Mouse (Mus musculus): ENCODE results near the gene Nog. TPM values are rescaled to one million over a fixed set of nuclear protein-coding genes. Genes with fewer than 3 reads are reported as not detected.

The Nog gene
- polyA plus RNA-seq, 1 experiment = 3.7 TPM

DNA sequence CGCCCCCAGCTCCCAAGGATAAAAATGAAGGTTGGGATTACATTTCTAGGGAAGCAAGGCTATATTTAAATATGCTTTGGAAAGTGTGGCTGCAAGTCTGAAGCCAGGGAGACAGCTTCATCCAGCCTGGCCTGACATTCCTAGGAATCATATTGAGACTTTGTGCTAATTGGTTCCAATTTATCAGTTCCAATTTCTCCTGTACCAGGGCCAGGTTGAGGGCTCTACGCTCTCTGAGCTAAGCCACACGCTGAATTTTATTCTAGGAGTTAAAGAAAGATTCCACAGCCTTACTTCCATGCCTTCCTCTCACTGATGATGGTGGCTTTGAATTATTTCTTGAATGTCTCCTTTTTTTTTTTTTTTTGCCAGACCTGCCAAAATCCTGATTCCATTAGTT lies 15.6 kb upstream of the Nog start:
- H3K4me2 ChIP-seq (ENCODE audit: low read depth) = no peak overlapping the region

DNA sequence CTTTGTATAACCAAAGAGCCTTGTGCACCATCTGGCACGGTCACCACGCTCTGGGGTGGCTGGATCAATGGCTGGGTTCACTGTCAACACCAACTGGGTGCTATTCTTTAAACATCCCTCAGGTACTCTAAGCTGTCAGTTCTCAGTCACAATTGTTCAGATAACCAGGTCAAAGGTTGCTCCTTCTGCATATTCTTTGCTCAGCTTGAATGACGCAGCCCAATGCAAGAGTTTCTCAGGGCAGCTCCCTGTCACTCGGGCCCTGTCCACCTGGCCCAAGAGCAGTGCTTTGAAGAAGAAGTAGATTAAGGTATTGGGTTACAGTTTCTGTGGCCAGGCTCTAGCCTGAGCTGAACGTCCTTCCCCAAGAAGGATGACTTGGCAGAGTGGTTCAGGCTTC lies 12.2 kb upstream of the Nog start:
- no peak for TF ChIP-seq POLR2A (IDR thresholded peaks at IDR 0.05; ENCODE audit: insufficient read length, low read depth)
- TF ChIP-seq MYOG (IDR thresholded peaks at IDR 0.05; ENCODE audit: control insufficient read depth in 1 of 3, insufficient read depth in 1 of 3, insufficient read length in 2 of 3, low read depth in 2 of 3) = no peak
- no peak for TF ChIP-seq TCF12 (IDR thresholded peaks at IDR 0.05; ENCODE audit: insufficient read depth, poor library complexity, severe bottlenecking)
- TF ChIP-seq MAX (IDR thresholded peaks at IDR 0.05; ENCODE audit: low read depth) = no peak
- no peak for TF ChIP-seq E2F4 (IDR thresholded peaks at IDR 0.05; ENCODE audit: insufficient read depth)
- TF ChIP-seq MYOD1 (IDR thresholded peaks at IDR 0.05; ENCODE audit: control insufficient read depth in 1 of 3, insufficient read length in 2 of 3, low read depth in 2 of 3) = no peak
- no peak for TF ChIP-seq POLR2AphosphoS2 (IDR thresholded peaks at IDR 0.05; ENCODE audit: insufficient read length, low read depth)
- no peak for TF ChIP-seq USF1 (IDR thresholded peaks at IDR 0.05; ENCODE audit: low read depth)
- no peak for TF ChIP-seq SRF (IDR thresholded peaks at IDR 0.05; ENCODE audit: control insufficient read depth, insufficient read length, low read depth)
- no peak overlapping the region for H3ac ChIP-seq (ENCODE audit: control insufficient read depth, insufficient read length)
- no peak overlapping the region for H3K4me3 ChIP-seq
- H3K27me3 ChIP-seq (ENCODE audit: control insufficient read depth, insufficient read depth, insufficient read length) = no peaks in the 10 kb centered on the region
- H3K36me3 ChIP-seq (ENCODE audit: control insufficient read depth, insufficient read depth) = no peaks in the 10 kb centered on the region
- H3K4me2 ChIP-seq (ENCODE audit: low read depth) = no peak overlapping the region
- no peaks in the 10 kb centered on the region for H3K79me2 ChIP-seq (ENCODE audit: control insufficient read depth, insufficient read depth)

More for the DNA sequence above, 15.6 kb upstream of the Nog start:
- no peaks in the 10 kb centered on the region for H3K36me3 ChIP-seq (ENCODE audit: control insufficient read depth, insufficient read depth)
- no peaks in the 10 kb centered on the region for H3K79me2 ChIP-seq (ENCODE audit: control insufficient read depth, insufficient read depth)
- H3K4me3 ChIP-seq = no peak overlapping the region
- H3K27me3 ChIP-seq (ENCODE audit: control insufficient read depth, insufficient read depth, insufficient read length) = no peaks in the 10 kb centered on the region
- H3ac ChIP-seq (ENCODE audit: control insufficient read depth, insufficient read length) = no peak overlapping the region
- TF ChIP-seq E2F4 (IDR thresholded peaks at IDR 0.05; ENCODE audit: insufficient read depth) = no peak
- no peak for TF ChIP-seq REST (IDR thresholded peaks at IDR 0.05; ENCODE audit: insufficient read depth, insufficient read length)
- TF ChIP-seq MYOD1 (IDR thresholded peaks at IDR 0.05; ENCODE audit: control insufficient read depth in 1 of 3, insufficient read length in 2 of 3, low read depth in 2 of 3) = no peak
- TF ChIP-seq MYOG (IDR thresholded peaks at IDR 0.05; ENCODE audit: control insufficient read depth in 1 of 3, insufficient read depth in 1 of 3, insufficient read length in 2 of 3, low read depth in 2 of 3) = no peak
- no peak for TF ChIP-seq SRF (IDR thresholded peaks at IDR 0.05; ENCODE audit: control insufficient read depth, insufficient read length, low read depth)
- TF ChIP-seq POLR2AphosphoS2 (IDR thresholded peaks at IDR 0.05; ENCODE audit: insufficient read length, low read depth) = no peak
- no peak for TF ChIP-seq USF1 (IDR thresholded peaks at IDR 0.05; ENCODE audit: low read depth)
- no peak for TF ChIP-seq CEBPB (IDR thresholded peaks at IDR 0.05; ENCODE audit: insufficient read depth, poor library complexity, severe bottlenecking)
- no peak for TF ChIP-seq TCF12 (IDR thresholded peaks at IDR 0.05; ENCODE audit: insufficient read depth, poor library complexity, severe bottlenecking)
- TF ChIP-seq POLR2A (IDR thresholded peaks at IDR 0.05; ENCODE audit: insufficient read length, low read depth) = no peak
- no peak for TF ChIP-seq MAX (IDR thresholded peaks at IDR 0.05; ENCODE audit: low read depth)
- no peak for TF ChIP-seq TCF3 (IDR thresholded peaks at IDR 0.05; ENCODE audit: insufficient read length, low read depth)

DNA sequence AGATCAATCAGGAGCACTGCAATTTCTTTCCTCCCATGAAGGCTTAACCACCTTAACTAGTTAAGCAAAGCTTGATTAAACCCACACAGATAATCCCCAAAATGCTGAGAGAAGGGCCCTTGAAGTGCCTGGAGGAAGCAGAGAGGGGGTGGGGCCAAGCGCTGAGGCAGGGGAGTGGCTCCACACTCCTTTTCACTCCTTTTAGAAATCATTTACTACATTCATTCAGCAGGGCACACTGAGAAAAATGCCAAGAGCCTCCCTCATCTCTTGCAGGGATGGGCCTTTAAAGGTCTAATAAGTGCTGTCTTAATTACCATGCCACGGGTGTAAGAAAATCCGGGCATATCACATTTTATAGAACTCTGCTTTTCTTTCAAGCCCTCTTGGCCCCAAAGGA lies 10.2 kb upstream of the Nog start:
- Histone ChIP-seq H3K4me2 (ENCODE audit: low read depth) (no peak overlapping the region), H3K27me3 (ENCODE audit: control insufficient read depth, insufficient read depth, insufficient read length) (peaks cover 4% of the 10 kb centered on the region), H3ac (ENCODE audit: control insufficient read depth, insufficient read length) (no peak overlapping the region), H3K4me3 (no peak overlapping the region), H3K36me3 (ENCODE audit: control insufficient read depth, insufficient read depth) (no peaks in the 10 kb centered on the region), H3K79me2 (ENCODE audit: control insufficient read depth, insufficient read depth) (no peaks in the 10 kb centered on the region)
- TF ChIP-seq POLR2A (IDR thresholded peaks at IDR 0.05; ENCODE audit: insufficient read length, low read depth) (no peak), MYOD1 (IDR thresholded peaks at IDR 0.05; ENCODE audit: control insufficient read depth in 1 of 3, insufficient read length in 2 of 3, low read depth in 2 of 3) (no peak), E2F4 (IDR thresholded peaks at IDR 0.05; ENCODE audit: insufficient read depth) (no peak), MYOG (IDR thresholded peaks at IDR 0.05; ENCODE audit: control insufficient read depth in 1 of 3, insufficient read depth in 1 of 3, insufficient read length in 2 of 3, low read depth in 2 of 3) (no peak), MAX (IDR thresholded peaks at IDR 0.05; ENCODE audit: low read depth) (no peak)

DNA sequence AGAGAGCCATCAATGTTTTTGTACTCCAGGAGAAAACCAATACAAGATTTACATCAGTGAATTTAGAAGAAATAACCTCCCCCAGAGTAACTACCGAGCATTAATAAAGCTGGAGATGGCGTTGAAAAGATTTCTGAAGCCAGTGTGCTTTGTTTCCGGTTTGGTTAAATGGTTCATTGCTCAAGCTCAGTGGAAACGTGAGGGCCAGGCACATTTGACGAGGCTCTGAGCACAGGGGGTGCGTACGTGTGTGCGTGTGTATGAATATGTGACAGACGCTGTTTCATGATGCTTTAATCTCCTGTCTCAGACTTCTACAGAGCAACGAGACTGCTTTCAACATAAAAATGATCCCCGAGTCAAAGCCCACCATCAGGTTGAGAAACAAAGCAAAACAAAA lies 8.1 kb upstream of the Nog start:
- no peak overlapping the region for H3K4me3 ChIP-seq
- peaks cover 4% of the 10 kb centered on the region for H3K27me3 ChIP-seq (ENCODE audit: control insufficient read depth, insufficient read depth, insufficient read length)

DNA sequence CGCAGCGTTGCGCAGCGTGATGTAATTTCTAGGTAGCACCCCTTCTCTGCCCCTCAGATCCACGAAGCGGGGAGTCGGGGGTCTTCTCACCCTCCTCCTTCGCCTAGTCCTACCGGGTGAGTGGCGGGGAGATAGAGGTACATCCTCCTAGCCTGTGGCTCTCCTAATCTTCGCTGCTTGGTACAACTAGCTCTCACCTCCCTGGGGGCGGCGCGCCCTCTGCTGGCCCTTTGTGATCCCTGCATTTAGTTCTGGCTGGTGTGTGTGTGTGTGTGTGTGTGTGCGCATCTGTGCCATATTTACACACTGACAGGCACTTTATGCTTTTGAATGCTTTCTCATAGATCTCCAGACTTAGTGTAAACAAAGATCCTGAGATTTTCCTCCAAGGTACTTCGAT lies 1.3 kb upstream of the Nog start:
- Histone ChIP-seq H3K36me3 (ENCODE audit: control insufficient read depth, insufficient read depth) (no peaks in the 10 kb centered on the region), H3ac (ENCODE audit: control insufficient read depth, insufficient read length) (no peak overlapping the region), H3K4me2 (ENCODE audit: low read depth) (peak overlapping the region; percentile 87), H3K4me3 (peak overlapping the region; percentile 23), H3K27me3 (ENCODE audit: control insufficient read depth, insufficient read depth, insufficient read length) (peaks cover 3% of the 10 kb centered on the region), H3K79me2 (ENCODE audit: control insufficient read depth, insufficient read depth) (no peaks in the 10 kb centered on the region)
- TF ChIP-seq REST (IDR thresholded peaks at IDR 0.05; ENCODE audit: insufficient read depth, insufficient read length) (no peak), MAX (IDR thresholded peaks at IDR 0.05; ENCODE audit: low read depth) (no peak), MYOG (IDR thresholded peaks at IDR 0.05; ENCODE audit: control insufficient read depth in 1 of 3, insufficient read depth in 1 of 3, insufficient read length in 2 of 3, low read depth in 2 of 3) (no peak), TCF12 (IDR thresholded peaks at IDR 0.05; ENCODE audit: insufficient read depth, poor library complexity, severe bottlenecking) (no peak), USF1 (IDR thresholded peaks at IDR 0.05; ENCODE audit: low read depth) (no peak), SRF (IDR thresholded peaks at IDR 0.05; ENCODE audit: control insufficient read depth, insufficient read length, low read depth) (no peak), MYOD1 (IDR thresholded peaks at IDR 0.05; ENCODE audit: control insufficient read depth in 1 of 3, insufficient read length in 2 of 3, low read depth in 2 of 3) (no peak), TCF3 (IDR thresholded peaks at IDR 0.05; ENCODE audit: insufficient read length, low read depth) (no peak), POLR2A (IDR thresholded peaks at IDR 0.05; ENCODE audit: insufficient read length, low read depth) (no peak), CEBPB (IDR thresholded peaks at IDR 0.05; ENCODE audit: insufficient read depth, poor library complexity, severe bottlenecking) (no peak), POLR2AphosphoS2 (IDR thresholded peaks at IDR 0.05; ENCODE audit: insufficient read length, low read depth) (no peak), E2F4 (IDR thresholded peaks at IDR 0.05; ENCODE audit: insufficient read depth) (no peak)

More for the DNA sequence above, 8.1 kb upstream of the Nog start:
- Histone ChIP-seq H3K4me2 (ENCODE audit: low read depth) (no peak overlapping the region), H3ac (ENCODE audit: control insufficient read depth, insufficient read length) (no peak overlapping the region), H3K36me3 (ENCODE audit: control insufficient read depth, insufficient read depth) (no peaks in the 10 kb centered on the region), H3K79me2 (ENCODE audit: control insufficient read depth, insufficient read depth) (no peaks in the 10 kb centered on the region)
- TF ChIP-seq SRF (IDR thresholded peaks at IDR 0.05; ENCODE audit: control insufficient read depth, insufficient read length, low read depth) (no peak), CEBPB (IDR thresholded peaks at IDR 0.05; ENCODE audit: insufficient read depth, poor library complexity, severe bottlenecking) (no peak)
